Mouse (Mus musculus) stomach, postnatal 0 days (tissue): ENCODE measurements at regions not wholly inside any gene's neighbourhood (a gene's known extent, or its start where the extent isn't known, plus 50 kb on each side); places are given as distances from the start of the nearest gene placed in this dataset.

Source experiments
- ATAC-seq: fragments of 200-750 bp; cut with Nextera tagmentation; 2 replicates; pipeline ENCODE4 v1.8.0; 2017; ENCODE audit not compliant: low FRiP score, low TSS enrichment
- DNase-seq: peaks from one replicate; pipeline ENCODE4 v3.0.0-alpha.2; 2016; ENCODE audit warnings: low spot score
- H3K27ac ChIP-seq: fragments of 300-500 bp; sonication (generic); replicated peaks from 2 replicates; pipeline ENCODE4 v1.5.1; 2014; ENCODE audit warnings: mild to moderate bottlenecking, control low read depth
- H3K27me3 ChIP-seq: fragments of 300-500 bp; sonication (generic); 2 replicates; pipeline ENCODE4 v1.6.1; 2014; ENCODE audit warnings: low read length; ENCODE audit not compliant: control insufficient read depth, insufficient read depth
- H3K36me3 ChIP-seq: fragments of 300-500 bp; sonication (generic); 2 replicates; pipeline ENCODE4 v1.6.1; 2014; ENCODE audit warnings: low read length, mixed read lengths; ENCODE audit not compliant: control insufficient read depth, insufficient read depth
- H3K4me1 ChIP-seq: fragments of 300-500 bp; sonication (generic); replicated peaks from 2 replicates; pipeline ENCODE4 v1.6.1; 2014; ENCODE audit warnings: antibody characterized with exemption; ENCODE audit not compliant: control insufficient read depth, insufficient read depth
- H3K4me2 ChIP-seq: fragments of 300-500 bp; sonication (generic); replicated peaks from 2 replicates; pipeline ENCODE4 v1.6.1; 2014; ENCODE audit warnings: low read depth, mild to moderate bottlenecking, control low read depth, moderate library complexity
- H3K4me3 ChIP-seq: fragments of 300-500 bp; sonication (generic); 2 replicates; pipeline ENCODE4 v1.5.1; 2014; ENCODE audit warnings: low read depth, low read length, control low read depth
- H3K9ac ChIP-seq: fragments of 300-500 bp; sonication (generic); 2 replicates; pipeline ENCODE4 v1.6.1; 2014; ENCODE audit warnings: mild to moderate bottlenecking, low read length, control low read depth, mixed read lengths
- H3K9me3 ChIP-seq: fragments of 300-500 bp; sonication (generic); 2 replicates; pipeline ENCODE4 v1.6.1; 2016; ENCODE audit warnings: low read length; ENCODE audit not compliant: control insufficient read depth
- CTCF ChIP-seq: IDR thresholded peaks from 2 replicates; pipeline ENCODE4 v1.5.1; 2016; ENCODE audit warnings: antibody characterized with exemption, low read depth, mild to moderate bottlenecking, moderate library complexity
- EP300 ChIP-seq: optimal IDR thresholded peaks from 2 replicates; pipeline ENCODE3; 2016; ENCODE audit warnings: antibody characterized with exemption
- WGBS: fragments of 180-500 bp; shearing (Covaris S2); extraction: QIAGEN DNeasy Blood & Tissue Kit; methylation state at CpG from one replicate; pipeline ENCODE4 v1.1.7; 2014; 5-methylcytosine and 5-hydroxymethylcytosine counted together

GRCm38 (mm10) chr7:111163321-111163720 lies 80.5 kb upstream of the Eif4g2 start:
- no peak for ATAC-seq
- 74% methylated on average over 8 of the region's 8 CpGs for WGBS
- TF ChIP-seq EP300 (no peak), CTCF (no peak)
- Histone ChIP-seq H3K4me3 (no peak overlapping the region), H3K4me1 (no peaks in the 10 kb centered on the region; the same call in 1 of the 2 replicates), H3K36me3 (no peaks in the 10 kb centered on the region), H3K4me2 (no peak overlapping the region), H3K27ac (no peak overlapping the region), H3K9me3 (no peaks in the 10 kb centered on the region), H3K9ac (no peak overlapping the region), H3K27me3 (no peaks in the 10 kb centered on the region)
- no peak for DNase-seq

- no peak overlapping the region for H3K4me2 ChIP-seq
- ATAC-seq = no peak
- TF ChIP-seq CTCF = no peak
- TF ChIP-seq EP300 = no peak
- no peak overlapping the region for H3K9ac ChIP-seq
- H3K4me1 ChIP-seq = peaks cover 10% of the 10 kb centered on the region; the same call in 1 of the 2 replicates
- no peak overlapping the region for H3K4me3 ChIP-seq
- H3K9me3 ChIP-seq = no peaks in the 10 kb centered on the region
- no peak for DNase-seq
- H3K36me3 ChIP-seq = no peaks in the 10 kb centered on the region
- H3K27me3 ChIP-seq = no peaks in the 10 kb centered on the region
- WGBS = 25% methylated on average over 6 of the region's 6 CpGs
- H3K27ac ChIP-seq = 0 out of 2 replicates have a peak overlapping the region, but pooled peaks have one; percentile 30
Observed at GRCm38 (mm10) chr7:111158791-111159286, 76.0 kb upstream of the Eif4g2 start.

GRCm38 (mm10) chr7:111157754-111158325 lies 75.0 kb upstream of the Eif4g2 start:
- Histone ChIP-seq H3K9ac (0 out of 2 replicates have a peak overlapping the region, but pooled peaks have one; percentile 23), H3K4me3 (no peak overlapping the region), H3K9me3 (no peaks in the 10 kb centered on the region), H3K27me3 (no peaks in the 10 kb centered on the region), H3K4me2 (peak overlapping the region; percentile 17; the same call in 1 of the 2 replicates), H3K36me3 (no peaks in the 10 kb centered on the region), H3K27ac (peak overlapping the region; percentile 90), H3K4me1 (peaks cover 10% of the 10 kb centered on the region; the same call in 1 of the 2 replicates)
- ATAC-seq = no peak
- WGBS = 49% methylated on average over 9 of the region's 9 CpGs
- TF ChIP-seq CTCF = no peak
- no peak for TF ChIP-seq EP300
- no peak for DNase-seq

- Histone ChIP-seq H3K4me3 (no peak overlapping the region), H3K4me1 (peaks cover 10% of the 10 kb centered on the region; the same call in 1 of the 2 replicates), H3K36me3 (no peaks in the 10 kb centered on the region), H3K9me3 (no peaks in the 10 kb centered on the region), H3K9ac (no peak overlapping the region), H3K27me3 (no peaks in the 10 kb centered on the region), H3K27ac (peak overlapping the region; percentile 90), H3K4me2 (peak overlapping the region; percentile 17; the same call in 1 of the 2 replicates)
- TF ChIP-seq EP300 (no peak), CTCF (no peak)
- ATAC-seq (peak; percentile 28; the same call in 1 of the 2 replicates), DNase-seq (peak; percentile 68)
- 11% methylated on average over 6 of the region's 6 CpGs for WGBS
Observed at GRCm38 (mm10) chr7:111157287-111157686, 74.5 kb upstream of the Eif4g2 start.

GRCm38 (mm10) chr7:111156472-111157231 lies 73.8 kb upstream of the Eif4g2 start:
- no peaks in the 10 kb centered on the region for H3K9me3 ChIP-seq
- no peak overlapping the region for H3K4me3 ChIP-seq
- ATAC-seq (peak; percentile 89), DNase-seq (peak; percentile 75)
- H3K27ac ChIP-seq = peak overlapping the region; percentile 90
- H3K9ac ChIP-seq = no peak overlapping the region
- H3K4me2 ChIP-seq = peak overlapping the region; percentile 19; the same call in 1 of the 2 replicates
- peaks cover 10% of the 10 kb centered on the region; the same call in 1 of the 2 replicates for H3K4me1 ChIP-seq
- TF ChIP-seq EP300 (peak; percentile 73), CTCF (no peak)
- H3K36me3 ChIP-seq = no peaks in the 10 kb centered on the region
- H3K27me3 ChIP-seq = no peaks in the 10 kb centered on the region
- 24% methylated on average over 8 of the region's 8 CpGs for WGBS
